In genomic region chrX:160384748-160385501, GRCm38 (mm10) we compare ENCODE assay signal across 16 mouse cellular contexts. TPM values are rescaled to one million over a fixed set of nuclear protein-coding genes. Genes with fewer than 3 reads are reported as not detected.
DNase-seq lines count a peak whose midpoint lies in the region; ATAC-seq lines count a peak whose summit lies in the region.
"Had no signal": no experiment of that assay in that cellular context is flagged by ENCODE, and none has a peak within 500 bp of the region (broad histone marks: within the 10 kb centered on the region; RNA-seq: fewer than 3 reads in every experiment).

No protein-coding gene starts in this region.

- peak; percentile 49 to 62; a peak in 3 of 4 replicates for ATAC-seq in hematopoietic stem cell, adult 5-6 weeks (replicated peaks in 1 of 2; ENCODE audit: insufficient read depth in 1 of 2, low FRiP score in 2 of 2, low TSS enrichment in 1 of 2, low read depth in 1 of 2, poor library complexity in 2 of 2, severe bottlenecking in 2 of 2)
- ATAC-seq in megakaryocyte progenitor cell, adult 5-6 weeks (replicated peaks; ENCODE audit: poor library complexity): peak; percentile 94
- ATAC-seq: forebrain, embryonic 16.5 days; lung, postnatal 0 days had no signal

- intact Hi-C loops in left cerebral cortex, postnatal 10 days (cut with DNase I): no loop called here

- DNase-seq in adrenal gland, adult (ENCODE audit: inconsistent age in 2 of 2, low spot score in 1 of 2): peak; percentile 20 to 74
- DNase-seq in adrenal gland, postnatal 4 days (ENCODE audit: low spot score in 2 of 2): no peak
- DNase-seq in adrenal gland, postnatal 10 days: peak; percentile 3
- DNase-seq in lung, postnatal 4 days: no peak
- DNase-seq in left cerebral cortex, postnatal 10 days (ENCODE audit: extremely low spot score in 1 of 2, low spot score in 2 of 2): no peak
- no peak for DNase-seq in urinary bladder, postnatal 4 days (ENCODE audit: low spot score in 2 of 2)
- DNase-seq: cerebellum, adult 11-12 months; embryo, embryonic 11 days; gastrocnemius, adult 2 months; heart, postnatal 10 days; layer of hippocampus, postnatal 36 days; thymus, postnatal 25 days had no signal

RNA-seq across cellular contexts. Expression of gene Adgrg2, which starts 5.6 kb away (rescaled TPM):
- 1 to 10 TPM; 1.9 to 3.6 TPM for total RNA-seq in adrenal gland, postnatal 4 days (2021)
- total RNA-seq in adrenal gland, postnatal 10 days (2021): 1 to 10 TPM; 1.3 to 1.4 TPM
- total RNA-seq in hematopoietic stem cell, adult 5-6 weeks (2017): 0.19 TPM in 1 of 2 replicates, not detected in the other
- total RNA-seq in megakaryocyte progenitor cell, adult 5-6 weeks (2015): not detected in 2 replicates
- total RNA-seq in megakaryocyte progenitor cell, adult 5-6 weeks (2017): not detected in 2 replicates
- 1 to 10 TPM; 2.7 to 3.9 TPM for total RNA-seq in left cerebral cortex, postnatal 10 days (2021)

Comparison
In these comparisons a context has a peak if more than half of its experiments do, and no peak if none do; other contexts are left out.
1. DNase-seq: peak in adrenal gland, adult (2 of 2) and adrenal gland, postnatal 10 days (single experiment); none in adrenal gland, postnatal 4 days (0 of 2), lung, postnatal 4 days (0 of 2), left cerebral cortex, postnatal 10 days (0 of 2) and urinary bladder, postnatal 4 days (0 of 2).